Mouse (Mus musculus) retina, postnatal 1 day (tissue): ENCODE measurements around the gene Gal3st2b.
"Not testable (repeated sequence)": the region's sequence is repeated elsewhere in the genome, so short reads cannot be mapped to it uniquely, and the experiment has no call there.

ENCODE experiments used
- DNase-seq: peaks from one replicate; pipeline ENCODE4 v3.0.0-alpha.2; 2012

The Gal3st2b gene

GRCm38 (mm10) chr1:93918011-93918410, at the start of gene Gal3st2b:
Gene Gal3st2b (plus strand): TSS chr1:93918311.
- DNase-seq: not testable (repeated sequence)

GRCm38 (mm10) chr1:93871594-93872105, 46.5 kb upstream of the Gal3st2b start:
- DNase-seq: not testable (repeated sequence)

- DNase-seq: not testable (repeated sequence)
Measured at GRCm38 (mm10) chr1:93874405-93874804, 43.7 kb upstream of the Gal3st2b start.

- DNase-seq: not testable (repeated sequence)
Measured at GRCm38 (mm10) chr1:93881778-93882177, 36.3 kb upstream of the Gal3st2b start.

- DNase-seq: peak; percentile 2
Measured at GRCm38 (mm10) chr1:93890936-93891335, 27.2 kb upstream of the Gal3st2b start.

- not testable (repeated sequence) for DNase-seq
Measured at GRCm38 (mm10) chr1:93897395-93897794, 20.7 kb upstream of the Gal3st2b start.

GRCm38 (mm10) chr1:93901291-93901690, 16.8 kb upstream of the Gal3st2b start:
- not testable (repeated sequence) for DNase-seq

GRCm38 (mm10) chr1:93906690-93907089, 11.4 kb upstream of the Gal3st2b start:
- DNase-seq: not testable (repeated sequence)

- not testable (repeated sequence) for DNase-seq
Measured at GRCm38 (mm10) chr1:93908977-93909586, 9.0 kb upstream of the Gal3st2b start.

GRCm38 (mm10) chr1:93911877-93912276, 6.2 kb upstream of the Gal3st2b start:
- not testable (repeated sequence) for DNase-seq

GRCm38 (mm10) chr1:93917160-93917559, 951 bp upstream of the Gal3st2b start:
- DNase-seq: not testable (repeated sequence)

- DNase-seq: not testable (repeated sequence)
Measured at GRCm38 (mm10) chr1:93918775-93919174, 664 bp downstream of the Gal3st2b start.

GRCm38 (mm10) chr1:93919321-93919720, 1.2 kb downstream of the Gal3st2b start:
- DNase-seq: not testable (repeated sequence)

GRCm38 (mm10) chr1:93922609-93923008, 4.5 kb downstream of the Gal3st2b start:
- not testable (repeated sequence) for DNase-seq

- DNase-seq: not testable (repeated sequence)
Measured at GRCm38 (mm10) chr1:93923098-93923497, 5.0 kb downstream of the Gal3st2b start.

GRCm38 (mm10) chr1:93935378-93935777, 17.3 kb downstream of the Gal3st2b start:
- DNase-seq: not testable (repeated sequence)

- DNase-seq: not testable (repeated sequence)
Measured at GRCm38 (mm10) chr1:93937807-93938206, 19.7 kb downstream of the Gal3st2b start.

GRCm38 (mm10) chr1:93938415-93938814, 20.3 kb downstream of the Gal3st2b start:
- DNase-seq: not testable (repeated sequence)

- not testable (repeated sequence) for DNase-seq
Measured at GRCm38 (mm10) chr1:93949087-93949486, 31.0 kb downstream of the Gal3st2b start.

- not testable (repeated sequence) for DNase-seq
Measured at GRCm38 (mm10) chr1:93966489-93966888, 48.4 kb downstream of the Gal3st2b start.

GRCm38 (mm10) chr1:93970380-93970779, 52.3 kb downstream of the Gal3st2b start:
- not testable (repeated sequence) for DNase-seq

GRCm38 (mm10) chr1:93970797-93971196, 52.7 kb downstream of the Gal3st2b start:
- not testable (repeated sequence) for DNase-seq

- not testable (repeated sequence) for DNase-seq
Measured at GRCm38 (mm10) chr1:93975764-93976163, 57.7 kb downstream of the Gal3st2b start.

GRCm38 (mm10) chr1:93978287-93978686, 60.2 kb downstream of the Gal3st2b start:
- DNase-seq: not testable (repeated sequence)
